Mouse (Mus musculus) heart, embryonic 11.5 days (tissue): Measurements from ENCODE around the gene Asb6. TPM values are rescaled to one million over a fixed set of nuclear protein-coding genes. Genes with fewer than 3 reads are reported as not detected.
A peak's percentile ranks its signal among the peaks of the same experiment; 100 is the strongest.

Source experiments
- ATAC-seq: fragments of 200-750 bp; cut with Nextera tagmentation; replicated peaks from 2 replicates; pipeline ENCODE4 v1.8.0; 2017; ENCODE audit warnings: moderate library complexity; ENCODE audit not compliant: insufficient number of reproducible peaks, low FRiP score, low TSS enrichment
- H3K27ac ChIP-seq: fragments of 300-500 bp; sonication (generic); 2 replicates; pipeline ENCODE4 v1.5.1; 2014; ENCODE audit warnings: mild to moderate bottlenecking, low read depth, low read length
- H3K27me3 ChIP-seq: fragments of 300-500 bp; sonication (generic); 2 replicates; pipeline ENCODE4 v1.6.1; 2014; ENCODE audit warnings: mild to moderate bottlenecking, low read length, mixed read lengths; ENCODE audit not compliant: control insufficient read depth, insufficient read depth
- H3K36me3 ChIP-seq: fragments of 300-500 bp; sonication (generic); 2 replicates; pipeline ENCODE4 v1.6.1; 2014; ENCODE audit warnings: mild to moderate bottlenecking, low read length, moderate library complexity, mixed read lengths; ENCODE audit not compliant: control insufficient read depth, insufficient read depth
- H3K4me1 ChIP-seq: fragments of 300-500 bp; sonication (generic); 2 replicates; pipeline ENCODE4 v1.6.1; 2014; ENCODE audit warnings: low read length; ENCODE audit not compliant: control insufficient read depth, insufficient read depth
- H3K4me2 ChIP-seq: fragments of 300-500 bp; sonication (generic); 2 replicates; pipeline ENCODE4 v1.6.1; 2014; ENCODE audit warnings: mild to moderate bottlenecking, moderate library complexity
- H3K4me3 ChIP-seq: fragments of 300-500 bp; sonication (generic); 2 replicates; pipeline ENCODE4 v1.5.1; 2014; ENCODE audit warnings: low read depth, low read length
- H3K9ac ChIP-seq: fragments of 300-500 bp; sonication (generic); 2 replicates; pipeline ENCODE4 v1.6.1; 2014; ENCODE audit warnings: mild to moderate bottlenecking, low read depth, low read length, moderate library complexity
- H3K9me3 ChIP-seq: fragments of 300-500 bp; sonication (generic); replicated peaks from 2 replicates; pipeline ENCODE4 v1.6.1; 2016; ENCODE audit warnings: low read length; ENCODE audit not compliant: control insufficient read depth
- WGBS: fragments of 180-500 bp; shearing (Covaris S2); extraction: QIAGEN DNeasy Blood & Tissue Kit; methylation state at CpG from one replicate; pipeline ENCODE4 v1.1.7; 2014; ENCODE audit not compliant: insufficient replicate concordance; 5-methylcytosine and 5-hydroxymethylcytosine counted together
- polyA plus RNA-seq: library from polyadenylated mRNA; unstranded; fragments of >200 nt; fragmentation: Nextera tagmentation; extraction: Ambion mirVana; gene quantifications from 2 replicates; pipeline ENCODE4 v1.2.1, GENCODE M21; 2014

Gene Asb6
- polyA plus RNA-seq, 1 experiment from 2014 or later: 20.2 TPM

DNA sequence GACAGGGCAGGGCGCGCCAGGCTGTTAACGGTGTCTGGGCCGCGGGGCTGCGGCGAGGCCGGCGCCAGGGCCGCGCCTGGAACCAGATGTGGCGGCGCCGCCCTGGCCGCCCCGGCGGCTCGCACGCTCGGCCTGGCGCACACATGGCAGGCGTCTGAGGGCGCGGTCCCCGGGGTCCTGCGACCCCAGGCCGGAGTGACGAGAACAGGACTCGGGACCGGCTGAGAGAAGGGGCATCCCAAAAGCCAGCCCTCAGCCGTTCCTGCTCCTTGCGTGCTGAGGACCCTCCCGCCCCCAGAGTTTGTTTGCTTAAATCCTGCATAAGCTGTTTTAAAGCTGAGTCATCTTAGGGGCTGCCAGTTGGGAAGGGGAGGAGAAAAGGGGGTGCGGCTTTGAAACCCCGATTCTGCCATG, 34.8 kb upstream of the Asb6 start:
- H3K4me1 ChIP-seq: peaks cover 38% of the 10 kb centered on the region
- H3K27ac ChIP-seq: peak overlapping the region; percentile 71
- WGBS: 4% methylated on average over 35 of the region's 35 CpGs

GRCm38 (mm10) chr2:30863574-30863973, 33.4 kb upstream of the Asb6 start:
- H3K4me3 ChIP-seq: no peak overlapping the region
- no peaks in the 10 kb centered on the region for H3K27me3 ChIP-seq
- H3K9me3 ChIP-seq: no peaks in the 10 kb centered on the region
- H3K4me2 ChIP-seq: peak overlapping the region; percentile 19
- 27% methylated on average over 9 of the region's 9 CpGs for WGBS
- peaks cover 50% of the 10 kb centered on the region for H3K4me1 ChIP-seq
- H3K9ac ChIP-seq: peak overlapping the region; percentile 49; the same call in 1 of the 2 replicates
- peak overlapping the region; percentile 71 for H3K27ac ChIP-seq
- H3K36me3 ChIP-seq: no peaks in the 10 kb centered on the region
- no peak for ATAC-seq

More for the DNA sequence above, 34.8 kb upstream of the Asb6 start:
- peak; percentile 53; the same call in 1 of the 2 replicates for ATAC-seq
- peak overlapping the region; percentile 66 for H3K4me2 ChIP-seq
- H3K9ac ChIP-seq: peak overlapping the region; percentile 62
- H3K36me3 ChIP-seq: no peaks in the 10 kb centered on the region
- no peaks in the 10 kb centered on the region for H3K9me3 ChIP-seq
- no peaks in the 10 kb centered on the region for H3K27me3 ChIP-seq
- H3K4me3 ChIP-seq: peak overlapping the region; percentile 32

- 62% methylated on average over 4 of the region's 4 CpGs for WGBS
- Histone ChIP-seq H3K4me3 (no peak overlapping the region), H3K36me3 (no peaks in the 10 kb centered on the region), H3K9me3 (no peaks in the 10 kb centered on the region), H3K4me1 (peaks cover 62% of the 10 kb centered on the region), H3K27ac (no peak overlapping the region), H3K9ac (no peak overlapping the region), H3K27me3 (no peaks in the 10 kb centered on the region), H3K4me2 (no peak overlapping the region)
- no peak for ATAC-seq
Measured at GRCm38 (mm10) chr2:30862081-30862480, 31.9 kb upstream of the Asb6 start.

DNA sequence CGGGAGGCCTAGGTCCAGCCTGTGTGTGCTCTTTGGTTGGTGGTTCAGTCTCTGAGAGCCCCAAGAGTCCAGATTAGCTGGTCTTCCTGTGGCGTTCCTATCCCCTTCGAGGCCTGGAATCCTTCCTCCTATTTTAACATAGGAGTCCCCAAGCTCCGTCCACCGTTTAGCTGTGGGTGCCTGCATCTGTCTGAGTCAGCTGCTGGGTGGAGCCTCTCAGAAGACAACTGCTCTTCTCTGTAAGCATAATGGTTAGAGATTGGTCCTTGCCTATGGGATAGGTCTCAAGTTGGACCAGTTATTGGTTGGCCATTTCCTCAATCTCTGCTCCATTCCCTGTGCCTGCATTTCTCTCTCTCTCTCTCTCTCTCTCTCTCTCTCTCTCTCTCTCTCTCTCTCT, 29.6 kb upstream of the Asb6 start:
- WGBS: 59% methylated on average over 5 of the region's 5 CpGs
- ATAC-seq: no peak
- no peak overlapping the region for H3K4me3 ChIP-seq
- 0 out of 2 replicates have a peak overlapping the region, but pooled peaks have one; percentile 16 for H3K9ac ChIP-seq
- peak overlapping the region; percentile 41; the same call in 1 of the 2 replicates for H3K27ac ChIP-seq
- no peak overlapping the region for H3K4me2 ChIP-seq
- no peaks in the 10 kb centered on the region for H3K27me3 ChIP-seq
- no peaks in the 10 kb centered on the region; the same call in 1 of the 2 replicates for H3K36me3 ChIP-seq
- peaks cover 58% of the 10 kb centered on the region for H3K4me1 ChIP-seq
- H3K9me3 ChIP-seq: no peaks in the 10 kb centered on the region

DNA sequence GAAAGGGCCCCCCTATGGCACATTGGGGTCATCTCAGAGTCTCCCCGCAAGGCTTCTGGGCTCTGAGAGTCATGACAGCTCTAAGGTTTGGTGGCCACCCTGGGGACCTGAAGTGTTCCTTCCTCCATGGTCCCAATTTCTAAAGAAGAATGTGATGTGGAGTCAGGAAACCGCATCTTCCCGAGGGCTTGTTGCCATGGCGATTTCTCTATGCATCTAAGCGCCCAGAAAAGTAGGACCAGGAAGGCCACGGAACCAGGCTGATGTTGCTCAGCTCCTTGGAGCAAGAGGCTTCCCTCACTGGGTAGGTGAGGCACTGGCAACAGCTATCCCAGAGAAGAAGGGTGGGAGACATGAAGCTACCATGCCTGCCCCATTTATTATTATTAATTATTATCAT, 26.9 kb upstream of the Asb6 start:
- H3K36me3 ChIP-seq: no peaks in the 10 kb centered on the region; the same call in 1 of the 2 replicates
- H3K4me2 ChIP-seq: no peak overlapping the region
- WGBS: 77% methylated on average over 6 of the region's 6 CpGs

DNA sequence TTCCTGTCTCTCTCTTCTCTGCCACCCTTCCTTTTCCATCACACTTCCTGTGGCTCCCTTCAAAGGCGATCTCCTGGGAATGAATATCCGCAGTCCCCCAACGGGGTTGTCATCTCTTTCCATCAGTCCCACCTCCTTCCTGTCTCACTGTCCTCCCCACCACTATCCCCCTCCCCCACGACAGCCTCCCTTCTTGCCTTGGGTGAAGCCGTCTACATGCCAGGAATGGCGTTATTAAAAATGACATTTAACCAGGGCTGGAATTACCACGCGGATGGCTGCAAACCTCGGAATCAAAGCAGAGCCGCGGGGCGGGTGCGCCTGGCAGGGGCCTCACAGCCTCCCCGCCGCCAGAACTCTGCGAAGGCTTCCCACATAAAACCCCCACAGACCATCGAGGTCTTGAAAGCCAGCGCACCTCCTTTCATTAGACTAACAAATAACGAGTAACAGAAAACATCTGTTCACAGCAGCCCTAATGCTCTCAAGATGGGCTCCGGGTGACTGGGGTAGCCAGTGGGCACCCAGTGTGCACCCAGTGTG, 22.7 kb upstream of the Asb6 start:
- peak overlapping the region; percentile 6; the same call in 1 of the 2 replicates for H3K4me2 ChIP-seq
- H3K36me3 ChIP-seq: no peaks in the 10 kb centered on the region; the same call in 1 of the 2 replicates
- peaks cover 58% of the 10 kb centered on the region for H3K4me1 ChIP-seq
- H3K27me3 ChIP-seq: no peaks in the 10 kb centered on the region
- 27% methylated on average over 20 of the region's 20 CpGs for WGBS
- H3K4me3 ChIP-seq: no peak overlapping the region
- H3K9me3 ChIP-seq: no peaks in the 10 kb centered on the region
- H3K27ac ChIP-seq: peak overlapping the region; percentile 12; the same call in 1 of the 2 replicates
- no peak for ATAC-seq
- H3K9ac ChIP-seq: peak overlapping the region; percentile 39; the same call in 1 of the 2 replicates

More for the DNA sequence above, 26.9 kb upstream of the Asb6 start:
- no peak for ATAC-seq
- no peaks in the 10 kb centered on the region for H3K9me3 ChIP-seq
- H3K27ac ChIP-seq: no peak overlapping the region
- H3K9ac ChIP-seq: no peak overlapping the region
- H3K4me1 ChIP-seq: peaks cover 57% of the 10 kb centered on the region
- no peak overlapping the region for H3K4me3 ChIP-seq
- H3K27me3 ChIP-seq: no peaks in the 10 kb centered on the region

DNA sequence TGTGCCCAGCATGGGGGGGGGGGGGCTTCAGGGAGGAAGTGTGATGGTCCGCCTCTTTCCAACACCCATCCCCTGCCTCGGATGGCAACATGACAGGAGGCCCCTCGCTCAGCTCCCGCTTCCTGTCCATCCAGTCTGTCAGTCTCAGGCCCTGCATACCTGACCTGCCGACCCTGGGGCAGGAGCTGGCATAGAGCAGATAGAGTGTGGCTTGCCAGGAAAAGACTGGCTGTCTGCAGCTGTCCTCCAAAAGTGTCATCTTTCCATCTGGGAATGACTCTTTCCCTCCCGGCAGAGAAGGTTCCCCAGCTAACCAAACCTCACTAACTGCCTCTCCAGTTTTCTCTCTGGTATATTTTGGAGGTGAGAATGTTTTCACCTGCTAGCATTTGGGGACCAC, 20.4 kb upstream of the Asb6 start:
- no peaks in the 10 kb centered on the region for H3K36me3 ChIP-seq
- H3K9ac ChIP-seq: peak overlapping the region; percentile 50; the same call in 1 of the 2 replicates
- 27% methylated on average over 6 of the region's 6 CpGs for whole genome bisulfite sequencing
- no peaks in the 10 kb centered on the region for H3K9me3 ChIP-seq
- no peak for ATAC-seq
- no peak overlapping the region for H3K4me2 ChIP-seq
- no peaks in the 10 kb centered on the region; the same call in 1 of the 2 replicates for H3K27me3 ChIP-seq
- H3K4me1 ChIP-seq: peaks cover 69% of the 10 kb centered on the region
- no peak overlapping the region for H3K27ac ChIP-seq
- no peak overlapping the region for H3K4me3 ChIP-seq

DNA sequence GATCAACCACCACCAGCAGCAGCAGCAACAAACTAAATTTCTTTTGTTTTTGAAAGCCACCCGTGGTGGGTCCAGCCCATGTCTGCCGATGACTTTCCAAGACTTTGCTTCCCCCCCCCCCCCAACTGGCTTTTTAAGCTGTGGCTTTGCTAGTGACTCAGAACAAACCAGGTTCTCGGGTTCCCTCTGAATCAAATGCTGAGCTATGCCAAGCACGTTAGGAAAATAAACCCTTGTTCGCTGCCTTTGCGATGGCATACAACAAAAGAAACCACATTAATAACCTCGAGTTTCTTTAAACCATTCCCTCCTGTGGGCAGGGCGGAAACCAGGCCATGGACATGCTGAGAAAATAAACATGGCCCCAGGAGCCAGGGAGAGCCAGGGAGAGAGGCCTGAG, 18.1 kb upstream of the Asb6 start:
- WGBS: 59% methylated on average over 8 of the region's 8 CpGs
- peaks cover 11% of the 10 kb centered on the region; the same call in 1 of the 2 replicates for H3K27me3 ChIP-seq

GRCm38 (mm10) chr2:30846723-30847122, 16.6 kb upstream of the Asb6 start:
- H3K9ac ChIP-seq: peak overlapping the region; percentile 50; the same call in 1 of the 2 replicates
- 10% methylated on average over 6 of the region's 6 CpGs for WGBS
- H3K4me2 ChIP-seq: peak overlapping the region; percentile 81
- H3K27ac ChIP-seq: peak overlapping the region; percentile 84
- ATAC-seq: peak; percentile 29; the same call in 1 of the 2 replicates
- no peaks in the 10 kb centered on the region for H3K9me3 ChIP-seq
- H3K27me3 ChIP-seq: peaks cover 11% of the 10 kb centered on the region; the same call in 1 of the 2 replicates
- no peaks in the 10 kb centered on the region for H3K36me3 ChIP-seq
- H3K4me1 ChIP-seq: peaks cover 55% of the 10 kb centered on the region
- H3K4me3 ChIP-seq: peak overlapping the region; percentile 85

More for the DNA sequence above, 18.1 kb upstream of the Asb6 start:
- ATAC-seq: no peak
- Histone ChIP-seq H3K36me3 (no peaks in the 10 kb centered on the region), H3K27ac (no peak overlapping the region), H3K4me3 (no peak overlapping the region), H3K9ac (no peak overlapping the region), H3K4me1 (peaks cover 59% of the 10 kb centered on the region), H3K4me2 (no peak overlapping the region), H3K9me3 (no peaks in the 10 kb centered on the region)
